Mouse (Mus musculus) small intestine, adult 2 months (tissue): ENCODE measurements around the gene Asic2. TPM values are rescaled to one million over a fixed set of nuclear protein-coding genes. Genes with fewer than 3 reads are reported as not detected.

ENCODE experiments used
- H3K27ac ChIP-seq: fragments of 200-500 bp; 2 replicates; pipeline ENCODE4 v1.5.1; 2012; ENCODE audit warnings: low read depth, low read length, control low read depth, inconsistent platforms; ENCODE audit not compliant: insufficient read depth
- H3K27me3 ChIP-seq: fragments of 200-500 bp; 2 replicates; pipeline ENCODE4 v1.6.1; 2012; ENCODE audit warnings: mild to moderate bottlenecking, moderate library complexity, low read length, inconsistent platforms; ENCODE audit not compliant: control insufficient read depth, insufficient read depth
- H3K36me3 ChIP-seq: fragments of 200-500 bp; 2 replicates; pipeline ENCODE4 v1.6.1; 2012; ENCODE audit warnings: mild to moderate bottlenecking, low read length, control low read depth, inconsistent platforms; ENCODE audit not compliant: control insufficient read depth, insufficient read depth
- H3K4me1 ChIP-seq: fragments of 200-500 bp; 2 replicates; pipeline ENCODE4 v1.6.1; 2012; ENCODE audit warnings: low read length, inconsistent platforms, mixed read lengths; ENCODE audit not compliant: control insufficient read depth, insufficient read depth, insufficient read length
- H3K4me3 ChIP-seq: fragments of 200-500 bp; 2 replicates; pipeline ENCODE4 v1.5.1; 2012; ENCODE audit warnings: low read depth, mild to moderate bottlenecking, control low read depth, inconsistent platforms, low read length, moderate library complexity
- CTCF ChIP-seq: fragments of 200-500 bp; IDR thresholded peaks from 2 replicates; pipeline ENCODE4 v1.5.1; 2012; ENCODE audit warnings: low read depth, mild to moderate bottlenecking, control low read depth, inconsistent platforms, low read length, moderate library complexity, mixed read lengths; ENCODE audit not compliant: insufficient replicate concordance, insufficient read length; ENCODE audit errors: extremely low read depth
- POLR2A ChIP-seq: fragments of 200-500 bp; IDR thresholded peaks from 2 replicates; pipeline ENCODE4 v1.6.1; 2012; ENCODE audit warnings: low read depth, mild to moderate bottlenecking, control low read depth, inconsistent platforms, low read length, moderate library complexity
- WGBS: fragments of 180-500 bp; shearing (Covaris S2); methylation state at CpG from one replicate; pipeline ENCODE4 v1.1.7; 2018; 5-methylcytosine and 5-hydroxymethylcytosine counted together
- polyA plus RNA-seq: library from polyadenylated mRNA; depleted of rRNA; stranded (reverse); fragments of >200 nt; gene quantifications from 2 replicates; pipeline ENCODE4 v1.2.3, GENCODE M21; 2012

The Asic2 gene
- polyA plus RNA-seq, 1 experiment: 1.4 TPM

DNA sequence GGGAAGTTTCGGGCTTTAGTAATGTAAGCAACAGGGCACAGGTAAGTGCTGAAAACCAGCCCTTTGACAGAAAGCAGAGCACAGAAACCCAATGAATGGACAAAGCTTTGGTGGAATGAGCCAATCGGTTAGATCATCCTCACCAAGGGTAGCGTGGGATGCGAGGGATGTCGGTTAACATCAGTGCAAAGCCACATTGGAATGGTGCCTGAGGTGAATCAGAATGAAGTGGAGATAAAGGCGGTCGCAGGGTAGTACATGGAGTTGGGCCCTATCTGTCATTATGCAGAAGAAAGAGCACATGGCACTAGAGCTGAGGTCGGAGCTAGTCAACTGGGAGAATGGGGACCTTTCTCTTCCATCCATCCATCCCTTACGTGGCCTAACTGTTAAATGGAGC is 383.8 kb downstream of the Asic2 start:
- no peaks in the 10 kb centered on the region for H3K27me3 ChIP-seq
- 92% methylated on average over 9 of the region's 9 CpGs for WGBS
- no peaks in the 10 kb centered on the region for H3K4me1 ChIP-seq
- H3K27ac ChIP-seq: no peak overlapping the region
- no peaks in the 10 kb centered on the region for H3K36me3 ChIP-seq
- TF ChIP-seq POLR2A (no peak), CTCF (no peak)
- no peak overlapping the region for H3K4me3 ChIP-seq

DNA sequence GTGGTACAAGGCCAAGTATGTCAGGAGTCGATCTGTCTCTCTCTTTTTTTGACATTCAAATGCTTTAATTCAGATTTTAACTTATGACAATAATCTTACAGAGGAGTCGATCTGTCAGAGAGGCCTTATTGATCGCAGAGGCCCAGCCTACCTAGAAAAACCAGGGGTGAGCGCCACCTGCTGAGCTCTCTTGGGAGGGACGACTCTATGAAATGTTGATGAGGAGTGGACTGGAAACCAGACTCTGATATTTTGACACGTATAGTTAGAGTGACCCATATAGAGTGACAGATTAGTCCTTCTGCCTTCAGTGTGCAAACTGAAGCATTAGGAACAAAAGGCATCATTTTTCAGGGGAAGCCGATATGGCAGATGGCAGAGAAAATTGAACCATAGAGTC is 385.1 kb downstream of the Asic2 start:
- TF ChIP-seq POLR2A: no peak
- TF ChIP-seq CTCF: no peak
- Histone ChIP-seq H3K4me1 (no peaks in the 10 kb centered on the region), H3K36me3 (no peaks in the 10 kb centered on the region), H3K27ac (no peak overlapping the region), H3K27me3 (no peaks in the 10 kb centered on the region), H3K4me3 (no peak overlapping the region)
- 54% methylated on average over 7 of the region's 7 CpGs for WGBS

DNA sequence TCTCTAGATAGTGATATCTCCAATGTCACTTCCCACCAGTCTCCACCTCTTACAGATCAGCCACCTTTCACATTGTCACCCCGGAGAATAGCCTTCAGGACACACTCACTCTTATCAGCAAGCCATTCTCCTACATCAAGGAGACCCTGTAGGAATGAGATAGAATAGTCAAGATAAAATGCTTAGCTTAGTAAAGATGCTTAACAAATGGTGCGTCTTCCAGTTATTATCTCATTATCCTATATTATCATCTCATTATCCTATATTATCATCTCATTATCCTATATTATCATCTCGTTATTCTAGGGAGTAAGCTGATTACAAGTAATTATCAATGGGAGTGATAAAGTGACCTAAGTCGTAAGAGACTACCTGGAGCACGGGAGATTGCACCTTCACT is 386.1 kb downstream of the Asic2 start:
- Histone ChIP-seq H3K27ac (no peak overlapping the region), H3K36me3 (no peaks in the 10 kb centered on the region), H3K27me3 (no peaks in the 10 kb centered on the region), H3K4me1 (no peaks in the 10 kb centered on the region), H3K4me3 (no peak overlapping the region)
- 41% methylated on average over 5 of the region's 5 CpGs for WGBS
- TF ChIP-seq CTCF (no peak), POLR2A (no peak)

DNA sequence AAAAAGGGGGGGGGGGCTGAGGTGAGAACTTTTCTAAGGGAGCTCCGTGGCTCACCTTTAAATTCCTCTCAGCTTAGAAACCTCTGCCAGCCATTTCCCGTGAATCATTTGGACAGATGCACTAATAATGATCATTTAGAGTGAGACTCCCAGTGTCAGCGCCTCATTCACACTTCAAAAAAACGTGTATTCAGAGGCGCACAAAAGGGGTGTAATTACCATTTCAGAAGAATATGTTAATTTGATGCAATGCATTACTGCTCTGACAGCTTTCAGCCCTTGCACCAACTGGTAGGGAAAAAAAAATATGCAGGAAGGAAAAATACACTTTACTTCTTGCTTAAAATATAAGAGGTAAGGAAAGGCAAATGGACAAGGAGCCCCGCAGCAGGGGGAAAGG is 388.5 kb downstream of the Asic2 start:
- H3K4me3 ChIP-seq: no peak overlapping the region
- no peak for TF ChIP-seq POLR2A
- TF ChIP-seq CTCF: no peak
- 42% methylated on average over 6 of the region's 6 CpGs for WGBS
- H3K27me3 ChIP-seq: no peaks in the 10 kb centered on the region
- H3K4me1 ChIP-seq: no peaks in the 10 kb centered on the region
- no peak overlapping the region for H3K27ac ChIP-seq
- H3K36me3 ChIP-seq: no peaks in the 10 kb centered on the region

DNA sequence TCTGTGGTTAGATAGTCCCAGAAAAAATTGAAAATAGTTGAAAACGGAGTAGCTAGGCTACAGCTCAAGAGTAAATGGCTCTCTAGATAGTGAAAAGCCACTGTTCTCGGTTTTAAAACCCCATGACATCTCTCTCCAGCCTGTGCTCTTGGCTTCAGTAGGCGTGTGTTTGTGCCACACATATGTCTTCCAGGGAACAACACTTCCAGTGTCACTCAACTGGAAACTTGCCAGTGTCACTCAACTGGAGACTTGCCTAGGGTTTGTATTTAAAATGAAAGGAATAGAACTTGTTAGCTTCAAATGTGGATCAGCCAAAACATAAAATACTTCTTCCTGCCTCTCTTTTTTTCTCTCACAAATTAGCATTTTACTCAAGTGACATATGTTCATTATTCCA is 397.9 kb downstream of the Asic2 start:
- Histone ChIP-seq H3K36me3 (no peaks in the 10 kb centered on the region), H3K4me1 (no peaks in the 10 kb centered on the region), H3K27me3 (no peaks in the 10 kb centered on the region), H3K27ac (no peak overlapping the region), H3K4me3 (no peak overlapping the region)
- no peak for TF ChIP-seq CTCF
- TF ChIP-seq POLR2A: no peak
- WGBS: 50% methylated on average over 3 of the region's 3 CpGs

DNA sequence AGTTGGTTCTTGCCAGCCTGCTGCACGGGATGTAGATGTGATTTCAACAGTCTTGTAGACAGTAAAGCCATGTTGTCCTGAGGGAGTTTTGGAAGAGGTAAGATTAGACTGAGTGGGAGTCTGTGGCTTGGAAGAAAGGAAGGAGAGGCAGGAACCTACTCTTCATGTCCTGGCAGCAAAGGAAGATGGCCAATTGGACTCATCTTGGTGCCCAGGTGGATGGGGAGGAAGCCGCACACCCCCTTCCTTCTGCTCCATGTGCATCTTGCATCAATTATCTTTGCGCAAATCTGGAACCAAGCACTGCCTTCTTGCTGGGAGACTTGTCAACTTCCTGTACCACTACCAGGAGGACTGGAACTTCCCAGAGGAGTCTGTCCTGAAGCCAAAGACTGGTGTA is 403.4 kb downstream of the Asic2 start:
- WGBS: 88% methylated on average over 3 of the region's 3 CpGs
- Histone ChIP-seq H3K36me3 (no peaks in the 10 kb centered on the region), H3K4me1 (no peaks in the 10 kb centered on the region), H3K27ac (no peak overlapping the region), H3K27me3 (no peaks in the 10 kb centered on the region), H3K4me3 (no peak overlapping the region)
- TF ChIP-seq CTCF: no peak
- no peak for TF ChIP-seq POLR2A

DNA sequence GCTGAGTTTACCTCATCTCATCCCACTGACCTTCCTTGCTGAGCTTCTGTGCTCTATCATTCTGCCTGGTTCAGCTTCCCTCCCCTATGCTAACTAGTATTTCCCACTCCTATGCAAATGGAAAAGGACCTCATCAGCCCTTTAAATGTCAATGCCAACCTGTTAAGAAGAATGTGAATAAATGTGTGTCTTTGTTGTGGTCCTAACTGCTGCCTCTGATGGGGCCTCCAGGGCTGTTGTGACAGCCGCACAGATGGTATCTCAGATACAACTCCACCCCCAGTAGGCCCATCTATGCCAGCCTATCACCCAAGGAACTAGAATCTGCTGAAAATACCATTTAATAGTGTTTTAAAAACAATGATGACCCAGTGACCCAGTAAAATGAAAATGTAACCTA is 407.9 kb downstream of the Asic2 start:
- H3K4me3 ChIP-seq: no peak overlapping the region
- H3K4me1 ChIP-seq: no peaks in the 10 kb centered on the region
- no peak for TF ChIP-seq CTCF
- no peak for TF ChIP-seq POLR2A
- no peak overlapping the region for H3K27ac ChIP-seq
- H3K36me3 ChIP-seq: no peaks in the 10 kb centered on the region
- WGBS: 79% methylated on average over 1 of the region's 1 CpGs
- H3K27me3 ChIP-seq: no peaks in the 10 kb centered on the region

DNA sequence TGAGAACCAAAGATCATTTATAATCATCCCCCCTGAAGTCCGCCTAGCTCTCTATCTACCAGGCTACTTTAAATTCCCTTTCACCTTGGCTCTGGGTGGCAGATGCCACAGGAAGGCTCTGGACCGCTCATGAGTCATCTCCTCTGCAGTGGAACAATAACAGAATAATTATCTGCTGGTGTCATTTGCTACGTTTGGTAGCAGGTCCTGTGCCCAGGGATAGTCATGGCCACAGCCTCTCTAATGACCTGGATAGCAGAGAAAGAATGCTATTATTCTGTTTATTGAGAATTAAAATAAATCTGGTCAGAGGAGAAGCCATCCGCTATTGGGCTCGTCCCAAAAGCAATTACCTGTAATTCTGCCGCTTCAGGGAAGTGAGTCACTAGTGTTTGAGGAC is 425.1 kb downstream of the Asic2 start:
- WGBS: 69% methylated on average over 6 of the region's 6 CpGs
- no peak overlapping the region for H3K4me3 ChIP-seq
- no peak for TF ChIP-seq CTCF
- TF ChIP-seq POLR2A: no peak
- no peak overlapping the region for H3K27ac ChIP-seq
- no peaks in the 10 kb centered on the region for H3K27me3 ChIP-seq
- H3K36me3 ChIP-seq: no peaks in the 10 kb centered on the region
- no peaks in the 10 kb centered on the region for H3K4me1 ChIP-seq
